Mouse (Mus musculus) heart, embryonic 13.5 days (tissue): ENCODE data around the gene Cysrt1. TPM values are rescaled to one million over a fixed set of nuclear protein-coding genes. Genes with fewer than 3 reads are reported as not detected.

Experiments
- ATAC-seq: fragments of 200-750 bp; cut with Nextera tagmentation; 2 replicates; pipeline ENCODE4 v1.8.0; 2017; ENCODE audit warnings: moderate TSS enrichment; ENCODE audit not compliant: insufficient number of reproducible peaks, low FRiP score, low TSS enrichment; ENCODE audit errors: extremely low read depth
- H3K27ac ChIP-seq: fragments of 300-500 bp; sonication (generic); replicated peaks from 2 replicates; pipeline ENCODE4 v1.5.1; 2015; ENCODE audit warnings: moderate library complexity, mild to moderate bottlenecking, inconsistent platforms
- H3K27me3 ChIP-seq: fragments of 300-500 bp; sonication (generic); replicated peaks from 2 replicates; pipeline ENCODE4 v1.6.1; 2015; ENCODE audit warnings: mild to moderate bottlenecking, inconsistent platforms
- H3K36me3 ChIP-seq: fragments of 300-500 bp; sonication (generic); 2 replicates; pipeline ENCODE4 v1.6.1; 2015; ENCODE audit warnings: mild to moderate bottlenecking, inconsistent platforms
- H3K4me1 ChIP-seq: fragments of 300-500 bp; sonication (generic); 2 replicates; pipeline ENCODE4 v1.6.1; 2015; ENCODE audit warnings: inconsistent platforms
- H3K4me2 ChIP-seq: fragments of 300-500 bp; sonication (generic); 2 replicates; pipeline ENCODE4 v1.6.1; 2015; ENCODE audit warnings: inconsistent platforms, mild to moderate bottlenecking, moderate library complexity
- H3K4me3 ChIP-seq: fragments of 300-500 bp; sonication (generic); 2 replicates; pipeline ENCODE4 v1.5.1; 2015; ENCODE audit warnings: moderate library complexity, mild to moderate bottlenecking, inconsistent platforms
- H3K9ac ChIP-seq: fragments of 300-500 bp; sonication (generic); 2 replicates; pipeline ENCODE4 v1.6.1; 2015; ENCODE audit warnings: inconsistent platforms, mild to moderate bottlenecking, moderate library complexity
- H3K9me3 ChIP-seq: fragments of 300-500 bp; sonication (generic); 2 replicates; pipeline ENCODE4 v1.6.1; 2016; ENCODE audit warnings: inconsistent platforms
- whole genome bisulfite sequencing: fragments of 180-500 bp; shearing (Covaris S2); methylation state at CpG from one replicate; pipeline ENCODE4 v1.1.7; 2015; ENCODE audit warnings: mixed read lengths; 5-methylcytosine and 5-hydroxymethylcytosine counted together
- polyA plus RNA-seq: library from polyadenylated mRNA; unstranded; fragments of >200 nt; fragmentation: Nextera tagmentation; extraction: Ambion mirVana; gene quantifications from 2 replicates; pipeline ENCODE4 v1.2.1, GENCODE M21; 2015

Gene Cysrt1
- polyA plus RNA-seq, 1 experiment from 2014 or later = not detected

DNA sequence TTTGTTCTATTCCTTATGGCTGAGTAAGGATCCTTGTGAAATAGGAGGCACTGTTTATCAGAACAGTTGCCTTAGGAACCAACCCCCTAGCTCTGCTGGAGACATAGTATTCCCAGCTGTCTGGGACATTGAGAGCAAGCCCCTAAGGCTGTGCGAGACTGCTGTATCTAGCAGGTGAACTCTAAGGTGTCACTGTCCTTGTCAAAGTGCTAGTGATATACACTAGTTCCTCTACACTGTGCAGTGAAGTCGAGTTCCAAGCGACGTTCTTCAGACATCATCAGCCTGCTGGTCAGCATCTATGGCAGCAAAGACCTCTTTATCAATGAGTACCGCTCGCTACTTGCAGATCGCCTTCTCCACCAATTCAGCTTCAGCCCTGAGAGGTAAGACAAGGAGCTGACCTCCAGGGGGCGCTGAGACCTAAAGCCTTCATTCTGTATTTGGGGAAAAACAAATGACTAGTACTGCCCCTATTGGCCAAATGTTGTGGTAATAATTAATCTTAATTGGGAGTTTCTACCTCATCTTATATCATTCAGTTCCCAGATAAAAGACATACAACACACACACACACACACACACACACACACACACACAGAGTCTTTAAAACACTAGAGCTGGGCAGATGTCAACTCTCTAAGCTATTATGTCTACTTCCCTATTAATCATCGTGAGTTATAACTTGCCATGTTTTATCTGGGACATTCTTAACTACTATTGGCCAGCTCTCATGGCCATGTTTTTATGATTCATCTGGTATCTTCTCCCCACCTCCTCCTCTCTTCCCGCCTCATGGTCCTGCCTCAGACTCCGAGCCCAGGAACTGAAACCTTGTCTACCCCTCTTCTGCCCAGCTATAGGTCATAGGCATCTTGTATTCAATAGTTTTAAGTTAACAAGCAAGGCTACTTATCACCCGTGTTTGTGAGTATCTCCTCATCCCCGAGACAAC lies 37.0 kb upstream of the Cysrt1 start:
- H3K27me3 ChIP-seq = no peaks in the 10 kb centered on the region
- H3K9ac ChIP-seq = no peak overlapping the region
- H3K4me3 ChIP-seq = no peak overlapping the region
- H3K4me1 ChIP-seq = peaks cover under 1% of the 10 kb centered on the region; the same call in 1 of the 2 replicates
- no peaks in the 10 kb centered on the region for H3K9me3 ChIP-seq
- no peak overlapping the region for H3K4me2 ChIP-seq
- 61% methylated on average over 13 of the region's 13 CpGs for WGBS
- no peak overlapping the region for H3K27ac ChIP-seq
- ATAC-seq = no peak
- peaks cover 98% of the 10 kb centered on the region for H3K36me3 ChIP-seq

DNA sequence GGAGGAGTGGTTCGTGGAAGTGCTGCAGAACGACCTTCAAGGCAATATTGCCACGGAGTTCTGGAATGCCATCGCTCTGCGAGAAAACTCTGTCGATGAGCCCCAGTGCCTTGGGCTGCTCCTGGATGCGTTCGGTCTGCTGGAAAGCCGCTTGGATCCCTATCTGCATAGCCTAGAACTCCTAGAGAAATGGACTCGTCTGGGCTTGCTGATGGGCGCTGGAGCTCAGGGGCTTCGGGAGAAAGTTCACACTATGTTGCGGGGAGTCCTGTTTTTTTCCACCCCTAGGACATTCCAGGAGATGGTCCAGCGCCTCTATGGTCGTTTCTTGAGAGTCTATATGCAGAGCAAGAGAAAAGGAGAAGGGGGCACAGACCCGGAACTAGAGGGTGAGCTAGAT lies 30.8 kb upstream of the Cysrt1 start:
- peak overlapping the region; percentile 74 for H3K27ac ChIP-seq
- 26% methylated on average over 16 of the region's 16 CpGs for WGBS

DNA sequence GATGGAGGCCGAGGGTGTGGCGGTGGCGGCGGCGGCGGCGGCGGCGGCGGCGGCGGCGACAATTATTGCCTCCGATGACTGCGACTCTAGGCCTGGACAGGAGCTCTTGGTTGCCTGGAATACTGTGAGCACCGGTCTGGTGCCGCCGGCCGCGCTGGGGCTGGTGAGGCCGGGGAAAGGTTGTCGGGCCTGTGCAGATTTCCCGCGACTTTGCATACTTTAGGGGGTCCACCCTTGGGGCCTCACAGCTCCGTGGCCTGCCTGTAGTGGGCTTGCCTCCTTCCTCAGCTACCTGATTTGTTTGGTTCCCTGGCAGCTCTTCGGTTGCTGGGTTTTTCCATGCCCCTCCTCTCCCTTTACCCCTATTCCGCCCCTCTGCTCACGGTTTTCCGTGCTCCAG lies 30.3 kb upstream of the Cysrt1 start:
- 0 out of 2 replicates have a peak, but pooled peaks have one; percentile 38 for ATAC-seq
- WGBS = 0% methylated on average over 29 of the region's 29 CpGs
- H3K27ac ChIP-seq = peak overlapping the region; percentile 74

More for the DNA sequence above, 30.8 kb upstream of the Cysrt1 start:
- Histone ChIP-seq H3K27me3 (no peaks in the 10 kb centered on the region), H3K9me3 (no peaks in the 10 kb centered on the region), H3K36me3 (peaks cover 76% of the 10 kb centered on the region), H3K4me2 (peak overlapping the region; percentile 98), H3K9ac (peak overlapping the region; percentile 94), H3K4me1 (peaks cover 27% of the 10 kb centered on the region), H3K4me3 (peak overlapping the region; percentile 89)
- ATAC-seq = no peak

DNA sequence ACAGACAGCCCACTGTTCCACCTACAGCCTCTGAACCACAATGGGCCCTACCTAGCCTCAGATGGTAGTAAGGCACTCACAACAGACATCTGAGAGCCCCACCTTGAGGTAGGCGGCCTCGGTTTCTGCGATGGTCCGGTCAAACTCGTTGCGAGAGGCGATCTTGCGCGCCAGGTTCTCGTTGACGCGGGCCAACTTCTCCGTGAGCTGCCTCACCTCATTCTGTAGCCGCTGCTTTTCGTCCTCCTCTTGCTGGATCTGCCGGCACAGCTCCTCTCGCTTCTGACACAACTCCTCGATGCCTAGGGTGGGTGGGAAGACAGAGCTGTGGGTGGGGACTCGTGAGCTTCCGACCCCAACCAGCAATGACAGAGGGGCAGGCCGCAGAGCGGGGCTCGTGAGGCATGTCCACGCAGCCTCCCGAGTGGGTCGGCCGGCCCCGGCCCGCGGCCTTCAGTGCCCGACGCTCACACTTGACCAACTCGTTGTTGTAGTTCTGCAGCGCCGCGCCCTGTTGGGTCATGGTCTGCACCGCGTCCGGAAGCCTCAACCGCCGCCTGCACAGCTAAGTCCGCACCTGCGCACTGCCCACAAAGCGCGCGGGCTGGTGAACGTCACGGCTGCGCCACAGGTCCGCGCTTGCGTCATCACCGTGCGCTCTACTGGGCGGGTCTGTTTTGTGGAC lies 29.7 kb upstream of the Cysrt1 start, which contains the start of the genes Ssna1 and Anapc2:
Ssna1 (minus strand) TSS at position 612 of the 685 bp plus-strand sequence.
Anapc2 (plus strand) TSS at position 652 of the 685 bp plus-strand sequence.
- WGBS = 0% methylated on average over 55 of the region's 55 CpGs
- peaks cover 67% of the 10 kb centered on the region for H3K36me3 ChIP-seq

More for the DNA sequence above, 30.3 kb upstream of the Cysrt1 start:
- Histone ChIP-seq H3K36me3 (peaks cover 72% of the 10 kb centered on the region), H3K4me2 (peak overlapping the region; percentile 98), H3K27me3 (no peaks in the 10 kb centered on the region), H3K4me1 (peaks cover 30% of the 10 kb centered on the region), H3K4me3 (peak overlapping the region; percentile 89), H3K9ac (peak overlapping the region; percentile 94), H3K9me3 (no peaks in the 10 kb centered on the region)

GRCm38 (mm10) chr2:25267746-25268309 lies 25.6 kb upstream of the Cysrt1 start:
- 69% methylated on average over 4 of the region's 4 CpGs for WGBS
- peak overlapping the region; percentile 3; the same call in 1 of the 2 replicates for H3K9ac ChIP-seq
- H3K4me2 ChIP-seq = no peak overlapping the region
- peaks cover 61% of the 10 kb centered on the region for H3K4me1 ChIP-seq
- ATAC-seq = no peak
- H3K9me3 ChIP-seq = no peaks in the 10 kb centered on the region
- peaks cover 19% of the 10 kb centered on the region for H3K27me3 ChIP-seq
- peaks cover 31% of the 10 kb centered on the region for H3K36me3 ChIP-seq
- no peak overlapping the region for H3K27ac ChIP-seq
- no peak overlapping the region for H3K4me3 ChIP-seq

More for the DNA sequence above, 29.7 kb upstream of the Cysrt1 start, which contains the start of the genes Ssna1 and Anapc2:
- Histone ChIP-seq H3K27me3 (no peaks in the 10 kb centered on the region), H3K9me3 (no peaks in the 10 kb centered on the region), H3K4me3 (peak within 1 kb of the TSS; percentile 89), H3K27ac (peak within 1 kb of the TSS; percentile 86), H3K9ac (peak within 1 kb of the TSS; percentile 94), H3K4me2 (peak within 1 kb of the TSS; percentile 98), H3K4me1 (peaks cover 35% of the 10 kb centered on the region)
- peak; percentile 92 for ATAC-seq

DNA sequence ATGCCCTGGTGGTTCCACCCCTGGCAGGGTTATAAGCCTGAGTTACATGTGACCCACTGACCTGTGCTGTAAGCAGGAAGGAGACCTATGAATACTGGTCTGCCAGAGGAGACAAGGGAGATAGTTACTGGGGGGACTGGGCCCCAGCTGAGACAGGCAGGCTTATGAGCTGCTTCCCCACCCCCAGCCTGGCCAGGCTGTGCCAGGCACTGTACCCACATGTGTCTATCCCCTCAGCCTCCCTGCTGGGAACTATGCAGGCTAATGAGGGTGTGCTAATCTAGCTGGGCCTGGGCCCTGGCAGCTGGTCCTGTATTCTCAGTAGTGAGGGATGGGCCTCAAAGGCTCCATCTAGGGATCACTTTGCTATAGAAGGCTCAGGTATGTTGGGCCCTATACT lies 25.0 kb upstream of the Cysrt1 start:
- H3K4me3 ChIP-seq = no peak overlapping the region
- H3K4me2 ChIP-seq = no peak overlapping the region
- no peak for ATAC-seq
- no peaks in the 10 kb centered on the region for H3K9me3 ChIP-seq
- H3K27ac ChIP-seq = no peak overlapping the region
- H3K36me3 ChIP-seq = peaks cover 31% of the 10 kb centered on the region
- peaks cover 61% of the 10 kb centered on the region for H3K4me1 ChIP-seq
- peaks cover 19% of the 10 kb centered on the region for H3K27me3 ChIP-seq
- H3K9ac ChIP-seq = no peak overlapping the region

- Histone ChIP-seq H3K4me1 (peaks cover 65% of the 10 kb centered on the region), H3K27me3 (peaks cover 19% of the 10 kb centered on the region), H3K36me3 (peaks cover 31% of the 10 kb centered on the region), H3K9ac (peak overlapping the region; percentile 44; the same call in 1 of the 2 replicates), H3K4me2 (peak overlapping the region; percentile 16), H3K27ac (no peak overlapping the region), H3K9me3 (no peaks in the 10 kb centered on the region), H3K4me3 (no peak overlapping the region)
- no peak for ATAC-seq
- 30% methylated on average over 2 of the region's 2 CpGs for whole genome bisulfite sequencing
Observed at GRCm38 (mm10) chr2:25266720-25267119, 24.5 kb upstream of the Cysrt1 start.

DNA sequence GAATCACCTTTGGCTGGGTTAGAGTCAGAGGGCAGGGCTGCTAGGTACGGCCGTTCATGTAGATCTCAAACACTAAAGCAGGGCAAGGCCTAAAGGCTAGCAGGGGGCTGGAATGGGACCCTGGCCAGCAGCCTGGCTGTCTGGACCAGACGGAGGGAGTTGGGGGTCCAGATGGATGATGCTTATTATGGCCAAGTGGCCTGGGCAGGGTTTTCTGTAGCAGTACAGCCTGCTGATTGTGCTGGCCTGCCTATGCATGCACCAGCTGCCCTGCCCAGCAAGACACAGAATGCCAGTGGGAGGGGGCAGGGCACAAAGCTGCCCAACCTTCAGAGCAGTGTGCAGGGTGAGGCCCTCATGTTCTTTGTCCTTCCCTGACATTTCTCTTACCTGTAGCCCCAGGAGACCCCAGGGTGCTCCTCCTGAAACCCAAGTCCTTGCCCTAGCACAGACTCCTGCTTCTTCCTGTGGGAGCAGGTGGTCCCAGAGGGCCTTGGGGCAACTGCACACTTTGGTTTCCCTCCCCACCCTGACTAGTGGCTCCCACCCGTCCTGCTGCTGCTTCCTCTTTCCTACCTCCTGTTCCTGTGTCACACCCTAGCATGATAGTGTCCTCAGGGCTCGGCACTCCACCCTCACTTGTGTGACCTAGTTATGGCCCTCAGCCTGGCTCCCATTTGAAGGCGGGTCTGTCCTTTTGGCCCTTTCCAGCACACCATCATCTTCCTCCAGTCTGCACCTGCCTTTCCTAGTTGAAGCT lies 23.8 kb upstream of the Cysrt1 start:
- peaks cover 19% of the 10 kb centered on the region for H3K27me3 ChIP-seq
- H3K9ac ChIP-seq = peak overlapping the region; percentile 44
- H3K4me2 ChIP-seq = peak overlapping the region; percentile 16
- H3K9me3 ChIP-seq = no peaks in the 10 kb centered on the region
- H3K36me3 ChIP-seq = peaks cover 31% of the 10 kb centered on the region
- 60% methylated on average over 6 of the region's 6 CpGs for WGBS
- no peak overlapping the region for H3K27ac ChIP-seq
- H3K4me3 ChIP-seq = peak overlapping the region; percentile 4; the same call in 1 of the 2 replicates
- no peak for ATAC-seq
- peaks cover 59% of the 10 kb centered on the region for H3K4me1 ChIP-seq

DNA sequence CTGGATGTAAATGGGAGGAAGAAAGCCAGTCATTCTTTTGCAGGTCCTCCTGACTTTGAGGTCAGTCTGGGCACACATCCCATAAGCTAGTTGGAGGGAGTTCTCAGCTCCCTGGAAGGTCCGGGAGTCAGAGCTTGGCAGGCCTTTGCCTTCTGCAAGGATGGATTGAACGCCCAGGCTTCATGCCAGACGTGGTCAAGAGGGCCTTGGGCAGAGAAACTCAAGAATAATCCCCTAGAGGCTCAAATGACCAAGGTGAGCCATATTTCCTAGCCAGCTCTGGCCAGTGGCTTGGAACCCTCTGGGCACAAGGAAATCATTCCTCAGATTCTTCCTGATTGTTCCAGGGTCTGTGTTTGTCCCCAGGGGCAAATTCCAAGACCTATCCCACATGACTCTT lies 22.6 kb upstream of the Cysrt1 start:
- Histone ChIP-seq H3K4me1 (peaks cover 52% of the 10 kb centered on the region), H3K4me2 (peak overlapping the region; percentile 100; the same call in 1 of the 2 replicates), H3K4me3 (no peak overlapping the region), H3K27ac (no peak overlapping the region), H3K9me3 (no peaks in the 10 kb centered on the region), H3K27me3 (peaks cover 19% of the 10 kb centered on the region), H3K9ac (peak overlapping the region; percentile 34; the same call in 1 of the 2 replicates), H3K36me3 (peaks cover 19% of the 10 kb centered on the region)
- no peak for ATAC-seq
- WGBS = 66% methylated on average over 3 of the region's 3 CpGs

DNA sequence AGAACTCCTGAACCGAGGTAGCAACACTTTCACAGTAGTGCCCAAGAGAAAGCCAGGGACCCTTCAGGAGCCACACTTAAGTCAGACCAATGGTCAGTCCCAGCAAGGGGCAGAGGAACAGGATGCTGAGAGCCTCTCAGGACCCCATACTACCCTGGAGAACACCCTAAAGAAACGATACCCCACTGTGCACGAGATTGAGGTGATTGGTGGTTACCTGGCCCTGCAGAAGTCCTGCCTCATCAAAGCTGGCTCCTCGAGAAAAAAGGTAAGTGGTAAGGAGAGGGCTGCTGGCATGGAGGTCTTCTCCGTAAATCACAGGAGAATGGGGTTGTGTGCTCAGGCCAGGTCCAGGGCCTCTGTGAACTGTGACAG lies 22.0 kb upstream of the Cysrt1 start:
- Histone ChIP-seq H3K9me3 (no peaks in the 10 kb centered on the region), H3K27me3 (peaks cover 19% of the 10 kb centered on the region), H3K4me1 (peaks cover 52% of the 10 kb centered on the region), H3K4me3 (peak overlapping the region; percentile 86), H3K4me2 (peak overlapping the region; percentile 100), H3K36me3 (peaks cover 13% of the 10 kb centered on the region), H3K9ac (peak overlapping the region; percentile 86; the same call in 1 of the 2 replicates), H3K27ac (no peak overlapping the region)
- 69% methylated on average over 5 of the region's 5 CpGs for WGBS
- ATAC-seq = no peak
